Mouse (Mus musculus) heart, embryonic 15.5 days (tissue): Measurements from ENCODE around the gene 1600014C10Rik. TPM values are rescaled to one million over a fixed set of nuclear protein-coding genes. Genes with fewer than 3 reads are reported as not detected.

ENCODE experiments used
- ATAC-seq: fragments of 200-750 bp; cut with Nextera tagmentation; replicated peaks from 2 replicates; pipeline ENCODE4 v1.8.0; 2017; ENCODE audit warnings: low read depth, moderate TSS enrichment; ENCODE audit not compliant: insufficient number of reproducible peaks, insufficient read depth, low FRiP score
- H3K27ac ChIP-seq: fragments of 300-500 bp; sonication (generic); 2 replicates; pipeline ENCODE4 v1.5.1; 2015; ENCODE audit warnings: mild to moderate bottlenecking, inconsistent platforms
- H3K27me3 ChIP-seq: fragments of 300-500 bp; sonication (generic); 2 replicates; pipeline ENCODE4 v1.6.1; 2015; ENCODE audit warnings: inconsistent platforms
- H3K36me3 ChIP-seq: fragments of 300-500 bp; sonication (generic); 2 replicates; pipeline ENCODE4 v1.6.1; 2015; ENCODE audit warnings: mild to moderate bottlenecking, inconsistent platforms
- H3K4me1 ChIP-seq: fragments of 300-500 bp; sonication (generic); replicated peaks from 2 replicates; pipeline ENCODE4 v1.6.1; 2015; ENCODE audit warnings: inconsistent platforms
- H3K4me2 ChIP-seq: fragments of 300-500 bp; sonication (generic); 2 replicates; pipeline ENCODE4 v1.6.1; 2015; ENCODE audit warnings: inconsistent platforms, mild to moderate bottlenecking, moderate library complexity
- H3K4me3 ChIP-seq: fragments of 300-500 bp; sonication (generic); 2 replicates; pipeline ENCODE4 v1.5.1; 2015; ENCODE audit warnings: mild to moderate bottlenecking, inconsistent platforms
- H3K9ac ChIP-seq: fragments of 300-500 bp; sonication (generic); 2 replicates; pipeline ENCODE4 v1.6.1; 2015; ENCODE audit warnings: mild to moderate bottlenecking, inconsistent platforms
- H3K9me3 ChIP-seq: fragments of 300-500 bp; sonication (generic); replicated peaks from 2 replicates; pipeline ENCODE4 v1.6.1; 2016; ENCODE audit warnings: inconsistent platforms
- WGBS: fragments of 180-500 bp; shearing (Covaris S2); methylation state at CpG from one replicate; pipeline ENCODE4 v1.1.7; 2015; ENCODE audit warnings: mixed read lengths; 5-methylcytosine and 5-hydroxymethylcytosine counted together
- polyA plus RNA-seq: library from polyadenylated mRNA; unstranded; fragments of >200 nt; fragmentation: Nextera tagmentation; extraction: Ambion mirVana; gene quantifications from 2 replicates; pipeline ENCODE4 v1.2.1, GENCODE M21; 2015

Gene 1600014C10Rik
- polyA plus RNA-seq, 1 experiment from 2014 or later: 14.9 TPM

GRCm38 (mm10) chr7:38200606-38201289 is 17.7 kb downstream of the 1600014C10Rik start:
- peaks cover 4% of the 10 kb centered on the region; the same call in 1 of the 2 replicates for H3K4me1 ChIP-seq
- no peaks in the 10 kb centered on the region for H3K36me3 ChIP-seq
- WGBS: 3% methylated on average over 28 of the region's 28 CpGs
- H3K4me3 ChIP-seq: peak overlapping the region; percentile 26
- H3K27ac ChIP-seq: no peak overlapping the region
- ATAC-seq: peak; percentile 65; the same call in 1 of the 2 replicates
- H3K4me2 ChIP-seq: peak overlapping the region; percentile 55
- H3K9me3 ChIP-seq: no peaks in the 10 kb centered on the region
- H3K27me3 ChIP-seq: no peaks in the 10 kb centered on the region
- H3K9ac ChIP-seq: peak overlapping the region; percentile 13; the same call in 1 of the 2 replicates

DNA sequence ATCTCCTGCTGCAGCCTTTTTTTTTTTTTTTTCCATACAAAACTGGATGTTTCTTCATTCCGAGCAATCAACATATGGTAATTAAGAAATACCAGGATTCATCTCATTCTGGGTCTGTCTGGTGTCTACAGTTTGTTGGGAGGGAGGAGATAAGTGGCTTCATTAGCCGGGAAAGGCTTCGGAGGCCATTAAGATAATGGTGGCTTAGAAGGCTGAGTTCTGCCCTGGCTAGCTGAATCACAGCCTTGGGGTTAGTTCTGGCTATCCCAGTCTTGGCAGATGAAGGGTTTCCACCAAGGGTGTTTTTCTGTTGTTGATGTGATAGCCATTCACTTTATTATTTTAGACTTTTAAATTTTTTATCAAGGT is 18.3 kb downstream of the 1600014C10Rik start:
- ATAC-seq: no peak
- Histone ChIP-seq H3K9ac (no peak overlapping the region), H3K9me3 (no peaks in the 10 kb centered on the region), H3K4me2 (no peak overlapping the region), H3K27ac (no peak overlapping the region), H3K36me3 (no peaks in the 10 kb centered on the region), H3K4me1 (peaks cover 4% of the 10 kb centered on the region; the same call in 1 of the 2 replicates), H3K4me3 (no peak overlapping the region), H3K27me3 (no peaks in the 10 kb centered on the region)
- 15% methylated on average over 3 of the region's 3 CpGs for WGBS

DNA sequence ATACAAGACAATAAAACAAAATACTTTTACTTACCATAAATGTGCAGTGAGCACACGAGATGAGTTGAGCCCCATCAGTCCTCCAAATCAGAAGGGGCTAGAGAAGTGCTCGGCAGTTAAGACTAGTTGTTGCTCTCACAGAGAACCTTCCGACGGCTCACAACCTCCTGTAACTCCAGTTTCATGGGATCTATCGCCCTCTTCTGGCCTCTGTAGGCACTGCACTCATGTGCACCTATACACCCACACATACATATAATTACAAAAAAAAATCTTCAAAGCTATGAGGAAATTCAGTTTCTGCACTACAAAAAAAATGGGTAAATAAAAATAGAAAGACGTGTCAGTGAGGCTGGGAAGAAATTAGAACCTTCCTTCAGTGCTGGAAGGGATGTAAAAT is 21.3 kb downstream of the 1600014C10Rik start:
- Histone ChIP-seq H3K27me3 (no peaks in the 10 kb centered on the region), H3K4me2 (no peak overlapping the region), H3K27ac (no peak overlapping the region), H3K9ac (no peak overlapping the region), H3K4me1 (peaks cover 4% of the 10 kb centered on the region; the same call in 1 of the 2 replicates), H3K4me3 (no peak overlapping the region), H3K36me3 (no peaks in the 10 kb centered on the region), H3K9me3 (no peaks in the 10 kb centered on the region)
- no peak for ATAC-seq
- WGBS: 86% methylated on average over 6 of the region's 6 CpGs

DNA sequence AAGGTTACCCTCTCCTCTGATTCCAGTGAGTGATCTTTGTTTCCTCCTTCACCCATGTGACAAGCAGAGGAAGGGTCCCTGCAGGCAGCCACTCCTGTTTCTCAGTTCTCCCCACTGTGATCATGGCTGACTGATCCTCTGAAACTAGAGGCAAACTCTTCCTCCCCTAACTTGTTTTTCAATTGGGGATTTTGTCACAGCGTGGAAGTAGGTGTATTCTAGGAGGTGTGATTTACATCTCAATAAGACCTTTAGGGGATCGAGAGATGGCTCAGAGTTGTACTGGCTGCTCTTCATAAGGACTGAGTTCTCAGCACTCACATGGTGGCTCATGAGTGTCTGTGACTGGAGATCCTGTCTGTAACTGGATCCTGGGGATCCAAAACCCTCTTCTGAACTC is 22.8 kb downstream of the 1600014C10Rik start:
- H3K9me3 ChIP-seq: no peaks in the 10 kb centered on the region
- no peak overlapping the region for H3K4me3 ChIP-seq
- H3K36me3 ChIP-seq: no peaks in the 10 kb centered on the region
- peaks cover 5% of the 10 kb centered on the region for H3K4me1 ChIP-seq
- no peaks in the 10 kb centered on the region for H3K27me3 ChIP-seq
- 63% methylated on average over 2 of the region's 2 CpGs for WGBS
- no peak overlapping the region for H3K9ac ChIP-seq
- H3K27ac ChIP-seq: no peak overlapping the region
- H3K4me2 ChIP-seq: no peak overlapping the region
- ATAC-seq: no peak

DNA sequence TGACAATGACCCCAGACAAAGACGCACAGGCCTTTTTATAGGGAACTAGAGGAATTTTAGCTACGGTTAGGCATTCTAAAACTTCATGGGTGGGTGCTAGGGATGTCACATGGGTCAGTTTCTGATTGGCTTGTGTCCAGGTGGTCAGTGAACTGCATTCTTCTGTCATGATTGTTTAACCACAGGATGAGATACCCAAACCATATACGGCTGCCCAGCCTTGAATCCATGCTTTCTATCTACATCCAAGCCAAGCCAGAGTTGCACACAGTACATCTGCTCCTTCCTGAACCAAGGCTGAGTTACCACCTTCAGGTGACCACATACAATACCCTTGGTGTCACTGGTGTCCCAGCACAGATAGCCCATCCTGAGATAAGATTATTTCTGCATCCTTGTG is 23.5 kb downstream of the 1600014C10Rik start:
- H3K27me3 ChIP-seq: no peaks in the 10 kb centered on the region
- H3K4me1 ChIP-seq: peaks cover 4% of the 10 kb centered on the region; the same call in 1 of the 2 replicates
- H3K9me3 ChIP-seq: no peaks in the 10 kb centered on the region
- no peaks in the 10 kb centered on the region for H3K36me3 ChIP-seq
- ATAC-seq: no peak
- H3K27ac ChIP-seq: no peak overlapping the region
- WGBS: 63% methylated on average over 3 of the region's 3 CpGs
- H3K4me2 ChIP-seq: no peak overlapping the region
- no peak overlapping the region for H3K9ac ChIP-seq
- no peak overlapping the region for H3K4me3 ChIP-seq

- H3K27me3 ChIP-seq: no peaks in the 10 kb centered on the region
- no peak overlapping the region for H3K27ac ChIP-seq
- H3K4me2 ChIP-seq: no peak overlapping the region
- H3K9me3 ChIP-seq: no peaks in the 10 kb centered on the region
- WGBS: 69% methylated on average over 3 of the region's 3 CpGs
- no peaks in the 10 kb centered on the region for H3K36me3 ChIP-seq
- H3K4me3 ChIP-seq: no peak overlapping the region
- peaks cover 11% of the 10 kb centered on the region for H3K4me1 ChIP-seq
- ATAC-seq: no peak
- no peak overlapping the region for H3K9ac ChIP-seq
Measured at GRCm38 (mm10) chr7:38208969-38209368, 26.0 kb downstream of the 1600014C10Rik start.

GRCm38 (mm10) chr7:38209478-38210152 is 26.6 kb downstream of the 1600014C10Rik start:
- 55% methylated on average over 11 of the region's 11 CpGs for WGBS
- Histone ChIP-seq H3K36me3 (no peaks in the 10 kb centered on the region), H3K27ac (no peak overlapping the region), H3K9ac (no peak overlapping the region), H3K9me3 (no peaks in the 10 kb centered on the region), H3K4me3 (no peak overlapping the region), H3K4me1 (peaks cover 11% of the 10 kb centered on the region), H3K4me2 (no peak overlapping the region), H3K27me3 (no peaks in the 10 kb centered on the region)
- ATAC-seq: no peak

- Histone ChIP-seq H3K4me2 (no peak overlapping the region), H3K9ac (no peak overlapping the region), H3K36me3 (no peaks in the 10 kb centered on the region), H3K27ac (peak overlapping the region; percentile 31; the same call in 1 of the 2 replicates), H3K27me3 (no peaks in the 10 kb centered on the region), H3K4me1 (peaks cover 20% of the 10 kb centered on the region), H3K4me3 (no peak overlapping the region), H3K9me3 (no peaks in the 10 kb centered on the region)
- 15% methylated on average over 3 of the region's 3 CpGs for WGBS
- ATAC-seq: no peak
Measured at GRCm38 (mm10) chr7:38212651-38213062, 29.6 kb downstream of the 1600014C10Rik start.

DNA sequence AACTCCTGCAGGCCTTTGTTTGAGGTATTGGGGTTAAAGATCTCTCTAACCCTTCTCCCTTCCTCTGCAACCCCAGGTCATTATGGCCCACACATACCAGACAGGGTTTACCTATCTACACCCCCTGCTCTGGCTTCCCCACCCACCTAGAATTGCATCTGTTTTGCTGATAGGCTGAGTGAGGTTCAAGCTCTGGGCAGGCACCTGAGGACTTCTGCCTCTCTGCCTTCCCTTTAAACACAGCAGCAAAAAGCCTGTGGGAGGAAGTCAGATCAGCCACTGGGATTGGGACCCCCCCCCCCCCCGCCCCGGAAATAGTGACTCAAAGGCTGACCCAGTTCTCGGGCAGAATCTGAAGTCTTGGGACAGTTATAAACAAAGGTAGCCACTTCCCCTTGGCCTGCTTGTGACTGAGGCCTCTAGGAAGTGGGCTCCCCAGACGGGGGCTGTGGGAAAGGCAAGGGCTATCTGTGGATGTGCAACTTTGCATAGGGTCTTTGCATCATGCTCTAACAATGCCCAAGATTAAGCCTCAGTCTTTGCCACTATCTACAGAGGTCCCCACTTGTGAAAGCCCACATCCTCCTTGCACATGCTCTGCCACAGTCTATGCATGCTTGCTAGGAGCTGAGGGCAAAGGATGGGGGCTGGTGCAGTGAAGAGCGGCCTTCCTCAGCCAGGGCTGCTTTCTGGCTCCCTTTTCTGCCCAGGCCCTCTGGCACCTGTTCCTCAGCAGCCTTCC is 31.6 kb downstream of the 1600014C10Rik start:
- peaks cover 22% of the 10 kb centered on the region for H3K4me1 ChIP-seq
- H3K36me3 ChIP-seq: peaks cover under 1% of the 10 kb centered on the region; the same call in 1 of the 2 replicates
- H3K27me3 ChIP-seq: no peaks in the 10 kb centered on the region
- no peaks in the 10 kb centered on the region for H3K9me3 ChIP-seq
- ATAC-seq: no peak
- 54% methylated on average over 5 of the region's 5 CpGs for WGBS
- H3K9ac ChIP-seq: no peak overlapping the region
- H3K27ac ChIP-seq: no peak overlapping the region
- H3K4me3 ChIP-seq: no peak overlapping the region
- no peak overlapping the region for H3K4me2 ChIP-seq

- WGBS: 68% methylated on average over 7 of the region's 7 CpGs
- H3K36me3 ChIP-seq: peaks cover 4% of the 10 kb centered on the region; the same call in 1 of the 2 replicates
- H3K4me1 ChIP-seq: peaks cover 24% of the 10 kb centered on the region
- no peak for ATAC-seq
- no peak overlapping the region for H3K4me2 ChIP-seq
- no peaks in the 10 kb centered on the region for H3K27me3 ChIP-seq
- no peak overlapping the region for H3K27ac ChIP-seq
- H3K9me3 ChIP-seq: no peaks in the 10 kb centered on the region
- no peak overlapping the region for H3K4me3 ChIP-seq
- H3K9ac ChIP-seq: no peak overlapping the region
Measured at GRCm38 (mm10) chr7:38215281-38215680, 32.3 kb downstream of the 1600014C10Rik start.

GRCm38 (mm10) chr7:38215697-38216096 is 32.7 kb downstream of the 1600014C10Rik start:
- WGBS: 87% methylated on average over 6 of the region's 6 CpGs
- H3K9ac ChIP-seq: no peak overlapping the region
- no peak overlapping the region for H3K4me3 ChIP-seq
- H3K4me1 ChIP-seq: peaks cover 24% of the 10 kb centered on the region
- ATAC-seq: no peak
- no peak overlapping the region for H3K27ac ChIP-seq
- H3K9me3 ChIP-seq: no peaks in the 10 kb centered on the region
- H3K36me3 ChIP-seq: peaks cover 7% of the 10 kb centered on the region; the same call in 1 of the 2 replicates
- H3K4me2 ChIP-seq: no peak overlapping the region
- no peaks in the 10 kb centered on the region for H3K27me3 ChIP-seq
